Mouse (Mus musculus): Measurements from ENCODE around the gene Gm21992. TPM values are rescaled to one million over a fixed set of nuclear protein-coding genes. Genes with fewer than 3 reads are reported as not detected.

Gm21992 gene
- total RNA-seq, 2 experiments from 2014 or later = 20.7 to 22.3 TPM

GRCm38 (mm10) chr19:4712781-4713526, 98.5 kb downstream of the Gm21992 start:
- no peak for DNase-seq (ENCODE audit: low spot score in 2 of 2)

- peak; percentile 40 to 49 for DNase-seq (ENCODE audit: low spot score in 2 of 2)
These were observed 99.1 kb downstream of the Gm21992 start for GRCm38 (mm10) chr19:4712156-4712780.

GRCm38 (mm10) chr19:4711601-4712155, 99.7 kb downstream of the Gm21992 start:
- peak; percentile 52 to 64 for DNase-seq (ENCODE audit: low spot score in 2 of 2)

GRCm38 (mm10) chr19:4711098-4711600, 100.3 kb downstream of the Gm21992 start, which contains the start of gene Sptbn2:
Gene Sptbn2 (plus strand): TSS chr19:4711167.
- DNase-seq (ENCODE audit: low spot score in 2 of 2) = peak; percentile 42 to 61

- no peak for DNase-seq (ENCODE audit: low spot score in 2 of 2)
These were observed 102.6 kb downstream of the Gm21992 start for GRCm38 (mm10) chr19:4708765-4709164.

- DNase-seq (ENCODE audit: low spot score in 2 of 2) = no peak
These were observed 110.2 kb downstream of the Gm21992 start for GRCm38 (mm10) chr19:4701221-4701620.

GRCm38 (mm10) chr19:4700656-4701055, 110.8 kb downstream of the Gm21992 start:
- DNase-seq (ENCODE audit: low spot score in 2 of 2) = no peak

GRCm38 (mm10) chr19:4699821-4700220, 111.6 kb downstream of the Gm21992 start:
- DNase-seq (ENCODE audit: low spot score in 2 of 2) = no peak

GRCm38 (mm10) chr19:4698856-4699255, 112.6 kb downstream of the Gm21992 start:
- no peak for DNase-seq (ENCODE audit: low spot score in 2 of 2)

GRCm38 (mm10) chr19:4698205-4698677, 113.2 kb downstream of the Gm21992 start, which contains the start of gene Gm960:
Gene Gm960 (minus strand): TSS chr19:4698668.
- peak; percentile 85 to 90 for DNase-seq (ENCODE audit: low spot score in 2 of 2)

- DNase-seq (ENCODE audit: low spot score in 2 of 2) = no peak
These were observed 113.7 kb downstream of the Gm21992 start for GRCm38 (mm10) chr19:4697721-4698120.

- DNase-seq (ENCODE audit: low spot score in 2 of 2) = no peak
These were observed 114.3 kb downstream of the Gm21992 start for GRCm38 (mm10) chr19:4697121-4697520.

GRCm38 (mm10) chr19:4694346-4694745, 117.1 kb downstream of the Gm21992 start:
- DNase-seq (ENCODE audit: low spot score in 2 of 2) = no peak

Other genes starting within 250 kb of the Gm21992 start
- gene Lrfn4, start 195.9 kb downstream of the Gm21992 start, total RNA-seq (2021) = 10 to 100 TPM; 67.0 to 67.3 TPM
- gene Rce1, start 186.0 kb downstream of the Gm21992 start, total RNA-seq (2021) = 10 to 100 TPM; 19.8 to 20.9 TPM
- gene Gm960, start 112.9 kb downstream of the Gm21992 start, total RNA-seq (2021) = 1 to 10 TPM; 2.1 to 2.3 TPM
- 100 to 1,000 TPM; 545 to 601 TPM for gene Sptbn2, start 100.4 kb downstream of the Gm21992 start, total RNA-seq (2021)
- 10 to 100 TPM; 16.6 to 16.8 TPM for gene Rbm4b, start 55.1 kb downstream of the Gm21992 start, total RNA-seq (2021)
- 10 to 100 TPM; 68.7 to 71.1 TPM for gene Rbm4, start 17.7 kb downstream of the Gm21992 start, total RNA-seq (2021)
- gene Rbm14, start within 50 bp of the Gm21992 start, total RNA-seq (2021) = 10 to 100 TPM; 41.2 to 49.4 TPM
- gene Ccs, start 27.7 kb upstream of the Gm21992 start, total RNA-seq (2021) = 10 to 100 TPM; 39.4 to 47.5 TPM
- 1 to 10 TPM; 1.9 to 2.6 TPM for gene Ccdc87, start 27.8 kb upstream of the Gm21992 start, total RNA-seq (2021)
- gene Ctsf, start 43.5 kb upstream of the Gm21992 start, total RNA-seq (2021) = 100 to 1,000 TPM in 1 of 2 experiments, 10 to 100 TPM in 1; 95.2 to 102 TPM
- 1 to 10 TPM; 1.9 to 2.1 TPM for gene Actn3, start 66.3 kb upstream of the Gm21992 start, total RNA-seq (2021)
- 10 to 100 TPM; 23.5 to 26.3 TPM for gene Zdhhc24, start 67.1 kb upstream of the Gm21992 start, total RNA-seq (2021)
- 10 to 100 TPM; 31.3 to 34.8 TPM for gene Bbs1, start 95.0 kb upstream of the Gm21992 start, total RNA-seq (2021)
- 10 to 100 TPM; 62.0 to 62.7 TPM for gene Dpp3, start 116.7 kb upstream of the Gm21992 start, total RNA-seq (2021)
- 10 to 100 TPM; 18.0 to 18.4 TPM for gene Peli3, start 131.5 kb upstream of the Gm21992 start, total RNA-seq (2021)
- 10 to 100 TPM; 62.7 to 68.8 TPM for gene Mrpl11, start 150.5 kb upstream of the Gm21992 start, total RNA-seq (2021)
- 1 to 10 TPM; 4.8 to 5.0 TPM for gene Npas4, start 178.7 kb upstream of the Gm21992 start, total RNA-seq (2021)
- gene Slc29a2, start 212.2 kb upstream of the Gm21992 start, total RNA-seq (2021) = 10 to 100 TPM; 21.0 to 21.9 TPM
- 100 to 1,000 TPM; 125 to 126 TPM for gene B4gat1, start 227.2 kb upstream of the Gm21992 start, total RNA-seq (2021)
- 1 to 10 TPM; 3.4 to 6.9 TPM for gene AC124502.3, start 227.3 kb upstream of the Gm21992 start, total RNA-seq (2021)
- 10 to 100 TPM in 1 of 2 experiments, 1 to 10 TPM in 1; 8.7 to 11.9 TPM for gene Brms1, start 229.7 kb upstream of the Gm21992 start, total RNA-seq (2021)
- gene Rin1, start 238.9 kb upstream of the Gm21992 start, total RNA-seq (2021) = 10 to 100 TPM; 26.4 to 26.6 TPM

Measured in layer of hippocampus, postnatal 10 days (tissue).